Mouse (Mus musculus) lung, embryonic 15.5 days (tissue): Measurements from ENCODE around the gene Ism1. TPM values are rescaled to one million over a fixed set of nuclear protein-coding genes. Genes with fewer than 3 reads are reported as not detected.

ENCODE experiments used
- ATAC-seq: fragments of 200-750 bp; cut with Nextera tagmentation; 2 replicates; pipeline ENCODE4 v1.8.0; 2017; ENCODE audit warnings: moderate number of reproducible peaks, borderline replicate concordance; ENCODE audit not compliant: low FRiP score, low TSS enrichment; ENCODE audit errors: extremely low read depth
- H3K27ac ChIP-seq: fragments of 300-500 bp; sonication (generic); 2 replicates; pipeline ENCODE4 v1.5.1; 2015; ENCODE audit warnings: moderate library complexity, mild to moderate bottlenecking, inconsistent platforms
- H3K27me3 ChIP-seq: fragments of 300-500 bp; sonication (generic); 2 replicates; pipeline ENCODE4 v1.6.1; 2015; ENCODE audit warnings: inconsistent platforms
- H3K36me3 ChIP-seq: fragments of 300-500 bp; sonication (generic); 2 replicates; pipeline ENCODE4 v1.6.1; 2015; ENCODE audit warnings: inconsistent platforms
- H3K4me1 ChIP-seq: fragments of 300-500 bp; sonication (generic); 2 replicates; pipeline ENCODE4 v1.6.1; 2015; ENCODE audit warnings: inconsistent platforms
- H3K4me2 ChIP-seq: fragments of 300-500 bp; sonication (generic); 2 replicates; pipeline ENCODE4 v1.6.1; 2015; ENCODE audit warnings: inconsistent platforms, mild to moderate bottlenecking, moderate library complexity
- H3K4me3 ChIP-seq: fragments of 300-500 bp; sonication (generic); 2 replicates; pipeline ENCODE4 v1.5.1; 2015; ENCODE audit warnings: mild to moderate bottlenecking, inconsistent platforms
- H3K9ac ChIP-seq: fragments of 300-500 bp; sonication (generic); 2 replicates; pipeline ENCODE4 v1.6.1; 2015; ENCODE audit warnings: inconsistent platforms
- H3K9me3 ChIP-seq: fragments of 300-500 bp; sonication (generic); 2 replicates; pipeline ENCODE4 v1.6.1; 2016; ENCODE audit warnings: inconsistent platforms
- WGBS: fragments of 180-500 bp; shearing (Covaris S2); methylation state at CpG from one replicate; pipeline ENCODE4 v1.1.7; 2015; 5-methylcytosine and 5-hydroxymethylcytosine counted together
- polyA plus RNA-seq: library from polyadenylated mRNA; unstranded; fragments of >200 nt; fragmentation: Nextera tagmentation; extraction: Ambion mirVana; gene quantifications from 2 replicates; pipeline ENCODE4 v1.2.1, GENCODE M21; 2015

The Ism1 gene
- polyA plus RNA-seq, 1 experiment from 2014 or later, result 12.6 TPM

- ATAC-seq, result no peak
- no peak overlapping the region for H3K27ac ChIP-seq
- H3K36me3 ChIP-seq, result no peaks in the 10 kb centered on the region; the same call in 1 of the 2 replicates
- no peak overlapping the region for H3K4me2 ChIP-seq
- no peaks in the 10 kb centered on the region for H3K9me3 ChIP-seq
- 67% methylated on average over 3 of the region's 3 CpGs for WGBS
- no peak overlapping the region for H3K4me3 ChIP-seq
- H3K9ac ChIP-seq, result no peak overlapping the region
- peaks cover 10% of the 10 kb centered on the region for H3K4me1 ChIP-seq
- H3K27me3 ChIP-seq, result no peaks in the 10 kb centered on the region
Observed at GRCm38 (mm10) chr2:139714206-139714605, 36.2 kb downstream of the Ism1 start.

GRCm38 (mm10) chr2:139717772-139718171 lies 39.8 kb downstream of the Ism1 start:
- Histone ChIP-seq H3K9ac (no peak overlapping the region), H3K27ac (no peak overlapping the region), H3K4me1 (peaks cover 11% of the 10 kb centered on the region; the same call in 1 of the 2 replicates), H3K4me3 (no peak overlapping the region), H3K27me3 (no peaks in the 10 kb centered on the region), H3K4me2 (no peak overlapping the region), H3K36me3 (no peaks in the 10 kb centered on the region; the same call in 1 of the 2 replicates), H3K9me3 (no peaks in the 10 kb centered on the region)
- 55% methylated on average over 1 of the region's 1 CpGs for WGBS
- ATAC-seq, result no peak

- WGBS, result 0% methylated on average over 1 of the region's 1 CpGs
- H3K9me3 ChIP-seq, result no peaks in the 10 kb centered on the region
- H3K4me3 ChIP-seq, result no peak overlapping the region
- peaks cover 23% of the 10 kb centered on the region for H3K4me1 ChIP-seq
- peak; percentile 60 for ATAC-seq
- H3K27ac ChIP-seq, result peak overlapping the region; percentile 54
- no peak overlapping the region for H3K9ac ChIP-seq
- H3K4me2 ChIP-seq, result no peak overlapping the region
- H3K27me3 ChIP-seq, result no peaks in the 10 kb centered on the region
- H3K36me3 ChIP-seq, result no peaks in the 10 kb centered on the region
Observed at GRCm38 (mm10) chr2:139722700-139723099, 44.7 kb downstream of the Ism1 start.

- Histone ChIP-seq H3K4me3 (no peak overlapping the region), H3K27ac (peak overlapping the region; percentile 77), H3K4me2 (no peak overlapping the region), H3K9ac (no peak overlapping the region), H3K9me3 (no peaks in the 10 kb centered on the region), H3K4me1 (peaks cover 23% of the 10 kb centered on the region), H3K27me3 (no peaks in the 10 kb centered on the region), H3K36me3 (no peaks in the 10 kb centered on the region)
- peak; percentile 93 for ATAC-seq
- 5% methylated on average over 3 of the region's 3 CpGs for WGBS
Observed at GRCm38 (mm10) chr2:139723304-139723703, 45.3 kb downstream of the Ism1 start.

GRCm38 (mm10) chr2:139724202-139724838 lies 46.3 kb downstream of the Ism1 start:
- Histone ChIP-seq H3K4me1 (peaks cover 28% of the 10 kb centered on the region), H3K4me3 (no peak overlapping the region), H3K9ac (no peak overlapping the region), H3K36me3 (no peaks in the 10 kb centered on the region), H3K4me2 (no peak overlapping the region), H3K9me3 (no peaks in the 10 kb centered on the region), H3K27me3 (no peaks in the 10 kb centered on the region), H3K27ac (no peak overlapping the region)
- 69% methylated on average over 4 of the region's 4 CpGs for WGBS
- ATAC-seq, result no peak

- Histone ChIP-seq H3K4me1 (peaks cover 28% of the 10 kb centered on the region), H3K36me3 (no peaks in the 10 kb centered on the region), H3K27ac (no peak overlapping the region), H3K4me2 (no peak overlapping the region), H3K9me3 (no peaks in the 10 kb centered on the region), H3K9ac (no peak overlapping the region), H3K4me3 (no peak overlapping the region), H3K27me3 (no peaks in the 10 kb centered on the region)
- no peak for ATAC-seq
- WGBS, result 78% methylated on average over 3 of the region's 3 CpGs
Observed at GRCm38 (mm10) chr2:139725328-139725727, 47.4 kb downstream of the Ism1 start.

- Histone ChIP-seq H3K9me3 (no peaks in the 10 kb centered on the region), H3K4me3 (no peak overlapping the region), H3K27ac (no peak overlapping the region), H3K9ac (no peak overlapping the region), H3K4me2 (no peak overlapping the region), H3K4me1 (peaks cover 20% of the 10 kb centered on the region), H3K27me3 (no peaks in the 10 kb centered on the region), H3K36me3 (peaks cover 8% of the 10 kb centered on the region; the same call in 1 of the 2 replicates)
- ATAC-seq, result no peak
- WGBS, result 80% methylated on average over 2 of the region's 2 CpGs
Observed at GRCm38 (mm10) chr2:139728060-139728459, 50.1 kb downstream of the Ism1 start.

- Histone ChIP-seq H3K4me2 (no peak overlapping the region), H3K27ac (no peak overlapping the region), H3K36me3 (peaks cover 10% of the 10 kb centered on the region; the same call in 1 of the 2 replicates), H3K27me3 (no peaks in the 10 kb centered on the region), H3K4me3 (no peak overlapping the region), H3K9ac (no peak overlapping the region), H3K4me1 (0 out of 2 replicates have a peak, but pooled peaks cover 11% of the 10 kb centered on the region), H3K9me3 (no peaks in the 10 kb centered on the region)
- ATAC-seq, result no peak
- WGBS, result 49% methylated on average over 5 of the region's 5 CpGs
Observed at GRCm38 (mm10) chr2:139729377-139729776, 51.4 kb downstream of the Ism1 start.

GRCm38 (mm10) chr2:139742381-139742780 lies 64.4 kb downstream of the Ism1 start:
- Histone ChIP-seq H3K9me3 (no peaks in the 10 kb centered on the region), H3K4me3 (no peak overlapping the region), H3K27ac (no peak overlapping the region), H3K9ac (no peak overlapping the region), H3K4me1 (no peaks in the 10 kb centered on the region), H3K27me3 (no peaks in the 10 kb centered on the region), H3K4me2 (no peak overlapping the region), H3K36me3 (peaks cover 6% of the 10 kb centered on the region; the same call in 1 of the 2 replicates)
- no peak for ATAC-seq
- WGBS, result 61% methylated on average over 1 of the region's 1 CpGs

- Histone ChIP-seq H3K27me3 (no peaks in the 10 kb centered on the region), H3K9me3 (no peaks in the 10 kb centered on the region), H3K4me1 (no peaks in the 10 kb centered on the region), H3K36me3 (peaks cover 23% of the 10 kb centered on the region; the same call in 1 of the 2 replicates), H3K27ac (no peak overlapping the region), H3K9ac (no peak overlapping the region), H3K4me3 (no peak overlapping the region), H3K4me2 (no peak overlapping the region)
- 77% methylated on average over 8 of the region's 8 CpGs for WGBS
- no peak for ATAC-seq
Observed at GRCm38 (mm10) chr2:139757021-139757420, 79.0 kb downstream of the Ism1 start.

- Histone ChIP-seq H3K27me3 (no peaks in the 10 kb centered on the region), H3K9me3 (no peaks in the 10 kb centered on the region), H3K36me3 (peaks cover 23% of the 10 kb centered on the region; the same call in 1 of the 2 replicates), H3K27ac (no peak overlapping the region), H3K9ac (no peak overlapping the region), H3K4me2 (no peak overlapping the region), H3K4me1 (no peaks in the 10 kb centered on the region), H3K4me3 (no peak overlapping the region)
- WGBS, result 95% methylated on average over 1 of the region's 1 CpGs
- no peak for ATAC-seq
Observed at GRCm38 (mm10) chr2:139757456-139757855, 79.5 kb downstream of the Ism1 start.

- Histone ChIP-seq H3K36me3 (no peaks in the 10 kb centered on the region), H3K4me1 (no peaks in the 10 kb centered on the region), H3K27ac (0 out of 2 replicates have a peak overlapping the region, but pooled peaks have one; percentile 22), H3K4me2 (no peak overlapping the region), H3K4me3 (no peak overlapping the region), H3K9ac (no peak overlapping the region), H3K27me3 (no peaks in the 10 kb centered on the region), H3K9me3 (no peaks in the 10 kb centered on the region)
- 69% methylated on average over 5 of the region's 5 CpGs for WGBS
- no peak for ATAC-seq
Observed at GRCm38 (mm10) chr2:139764355-139764754, 86.4 kb downstream of the Ism1 start.
